Mouse (Mus musculus): Measurements from ENCODE around the gene Pank4. TPM values are rescaled to one million over a fixed set of nuclear protein-coding genes. Genes with fewer than 3 reads are reported as not detected.

Pank4 gene
- 56.0 and 62.2 TPM in 2 replicates for polyA plus RNA-seq (2016; fragmentation: Nextera tagmentation; extraction: Ambion mirVana)

- peak; percentile 89 for ATAC-seq (ENCODE audit: insufficient number of reproducible peaks, insufficient read depth, low FRiP score, low TSS enrichment)
- peak within 1 kb of the TSS; percentile 86 for H3K27ac ChIP-seq
- H3K27me3 ChIP-seq = peaks cover 44% of the 10 kb centered on the region
- peak within 1 kb of the TSS; percentile 88 for H3K4me3 ChIP-seq
- under 1% methylated on average over 65 of the region's 66 CpGs for WGBS
- peak within 1 kb of the TSS; percentile 91 for H3K9ac ChIP-seq
- peaks cover 45% of the 10 kb centered on the region for H3K4me1 ChIP-seq
- no peaks in the 10 kb centered on the region for H3K9me3 ChIP-seq
- H3K36me3 ChIP-seq = peaks cover 3% of the 10 kb centered on the region; the same call in 1 of the 2 replicates
- H3K4me2 ChIP-seq (replicated peaks) = peak within 1 kb of the TSS; percentile 77
Observed at GRCm38 (mm10) chr4:154963901-154964580, at the start of gene Pank4. Gene Pank4, plus strand, starts transcription at chr4:154964123.

GRCm38 (mm10) chr4:154914252-154914651, 49.7 kb upstream of the Pank4 start:
- WGBS = 95% methylated on average over 4 of the region's 4 CpGs
- no peak for ATAC-seq (ENCODE audit: insufficient number of reproducible peaks, insufficient read depth, low FRiP score, low TSS enrichment)
- Histone ChIP-seq H3K4me3 (no peak overlapping the region), H3K4me2 (replicated peaks) (no peak overlapping the region), H3K9me3 (no peaks in the 10 kb centered on the region), H3K9ac (no peak overlapping the region), H3K27ac (no peak overlapping the region), H3K27me3 (no peaks in the 10 kb centered on the region), H3K4me1 (peaks cover 12% of the 10 kb centered on the region; the same call in 1 of the 2 replicates), H3K36me3 (no peaks in the 10 kb centered on the region)

GRCm38 (mm10) chr4:154914707-154915106, 49.2 kb upstream of the Pank4 start:
- no peaks in the 10 kb centered on the region for H3K9me3 ChIP-seq
- H3K27ac ChIP-seq = no peak overlapping the region
- no peak for ATAC-seq (ENCODE audit: insufficient number of reproducible peaks, insufficient read depth, low FRiP score, low TSS enrichment)
- H3K9ac ChIP-seq = no peak overlapping the region
- H3K36me3 ChIP-seq = no peaks in the 10 kb centered on the region
- WGBS = 70% methylated on average over 3 of the region's 3 CpGs
- no peaks in the 10 kb centered on the region for H3K27me3 ChIP-seq
- no peak overlapping the region for H3K4me2 ChIP-seq (replicated peaks)
- H3K4me3 ChIP-seq = no peak overlapping the region
- peaks cover 12% of the 10 kb centered on the region; the same call in 1 of the 2 replicates for H3K4me1 ChIP-seq

GRCm38 (mm10) chr4:154915286-154915685, 48.6 kb upstream of the Pank4 start:
- peaks cover 11% of the 10 kb centered on the region; the same call in 1 of the 2 replicates for H3K4me1 ChIP-seq
- no peaks in the 10 kb centered on the region for H3K27me3 ChIP-seq
- H3K4me2 ChIP-seq (replicated peaks) = no peak overlapping the region
- no peak overlapping the region for H3K4me3 ChIP-seq
- no peak overlapping the region for H3K27ac ChIP-seq
- no peaks in the 10 kb centered on the region for H3K9me3 ChIP-seq
- 84% methylated on average over 10 of the region's 10 CpGs for WGBS
- no peaks in the 10 kb centered on the region for H3K36me3 ChIP-seq
- no peak for ATAC-seq (ENCODE audit: insufficient number of reproducible peaks, insufficient read depth, low FRiP score, low TSS enrichment)
- no peak overlapping the region for H3K9ac ChIP-seq

- Histone ChIP-seq H3K27ac (no peak overlapping the region), H3K36me3 (no peaks in the 10 kb centered on the region), H3K27me3 (no peaks in the 10 kb centered on the region), H3K4me1 (no peaks in the 10 kb centered on the region), H3K4me3 (no peak overlapping the region), H3K4me2 (replicated peaks) (no peak overlapping the region), H3K9me3 (no peaks in the 10 kb centered on the region), H3K9ac (no peak overlapping the region)
- 81% methylated on average over 4 of the region's 4 CpGs for WGBS
- no peak for ATAC-seq (ENCODE audit: insufficient number of reproducible peaks, insufficient read depth, low FRiP score, low TSS enrichment)
Observed at GRCm38 (mm10) chr4:154916662-154917061, 47.3 kb upstream of the Pank4 start.

- no peak for ATAC-seq (ENCODE audit: insufficient number of reproducible peaks, insufficient read depth, low FRiP score, low TSS enrichment)
- Histone ChIP-seq H3K4me3 (no peak overlapping the region), H3K4me1 (peaks cover 5% of the 10 kb centered on the region), H3K36me3 (no peaks in the 10 kb centered on the region), H3K9me3 (no peaks in the 10 kb centered on the region), H3K4me2 (replicated peaks) (no peak overlapping the region), H3K9ac (no peak overlapping the region), H3K27ac (no peak overlapping the region), H3K27me3 (no peaks in the 10 kb centered on the region)
- whole genome bisulfite sequencing = 76% methylated on average over 4 of the region's 4 CpGs
Observed at GRCm38 (mm10) chr4:154922291-154922690, 41.6 kb upstream of the Pank4 start.

GRCm38 (mm10) chr4:154922931-154923330, 41.0 kb upstream of the Pank4 start:
- H3K4me1 ChIP-seq = peaks cover 11% of the 10 kb centered on the region
- no peak overlapping the region for H3K4me2 ChIP-seq (replicated peaks)

GRCm38 (mm10) chr4:154925413-154925812, 38.5 kb upstream of the Pank4 start:
- Histone ChIP-seq H3K9me3 (no peaks in the 10 kb centered on the region), H3K4me3 (no peak overlapping the region), H3K27ac (no peak overlapping the region), H3K9ac (no peak overlapping the region), H3K36me3 (no peaks in the 10 kb centered on the region), H3K4me1 (peaks cover 20% of the 10 kb centered on the region), H3K4me2 (replicated peaks) (no peak overlapping the region), H3K27me3 (no peaks in the 10 kb centered on the region)
- 58% methylated on average over 4 of the region's 4 CpGs for WGBS
- ATAC-seq (ENCODE audit: insufficient number of reproducible peaks, insufficient read depth, low FRiP score, low TSS enrichment) = no peak

More at GRCm38 (mm10) chr4:154922931-154923330, 41.0 kb upstream of the Pank4 start:
- H3K36me3 ChIP-seq = no peaks in the 10 kb centered on the region
- no peaks in the 10 kb centered on the region for H3K9me3 ChIP-seq
- no peak for ATAC-seq (ENCODE audit: insufficient number of reproducible peaks, insufficient read depth, low FRiP score, low TSS enrichment)
- H3K27ac ChIP-seq = no peak overlapping the region
- no peak overlapping the region for H3K4me3 ChIP-seq
- no peak overlapping the region for H3K9ac ChIP-seq
- 80% methylated on average over 5 of the region's 5 CpGs for WGBS
- no peaks in the 10 kb centered on the region for H3K27me3 ChIP-seq

- no peak; the same call in 1 of the 2 replicates for ATAC-seq (ENCODE audit: insufficient number of reproducible peaks, insufficient read depth, low FRiP score, low TSS enrichment)
- Histone ChIP-seq H3K9me3 (no peaks in the 10 kb centered on the region), H3K9ac (peak overlapping the region; percentile 0; the same call in 1 of the 2 replicates), H3K4me2 (replicated peaks) (peak overlapping the region; percentile 29), H3K27ac (peak overlapping the region; percentile 82), H3K4me3 (0 out of 2 replicates have a peak overlapping the region, but pooled peaks have one; percentile 1), H3K4me1 (peaks cover 20% of the 10 kb centered on the region), H3K36me3 (no peaks in the 10 kb centered on the region), H3K27me3 (no peaks in the 10 kb centered on the region)
- 56% methylated on average over 9 of the region's 9 CpGs for WGBS
Observed at GRCm38 (mm10) chr4:154926969-154927898, 36.7 kb upstream of the Pank4 start.

GRCm38 (mm10) chr4:154927899-154928337, 36.0 kb upstream of the Pank4 start:
- WGBS = 25% methylated on average over 5 of the region's 5 CpGs
- Histone ChIP-seq H3K4me3 (0 out of 2 replicates have a peak overlapping the region, but pooled peaks have one; percentile 1), H3K4me2 (replicated peaks) (peak overlapping the region; percentile 29)

GRCm38 (mm10) chr4:154928395-154929087, 35.4 kb upstream of the Pank4 start, which contains the start of gene Tnfrsf14:
Gene Tnfrsf14, minus strand, starts transcription at chr4:154928563.
- 0 out of 2 replicates have a peak within 1 kb of the TSS, but pooled peaks have one; percentile 1 for H3K4me3 ChIP-seq
- peak within 1 kb of the TSS; percentile 29 for H3K4me2 ChIP-seq (replicated peaks)
- H3K9ac ChIP-seq = peak within 1 kb of the TSS; percentile 0; the same call in 1 of the 2 replicates
- H3K27ac ChIP-seq = peak within 1 kb of the TSS; percentile 82
- H3K4me1 ChIP-seq = peaks cover 20% of the 10 kb centered on the region
- no peaks in the 10 kb centered on the region for H3K9me3 ChIP-seq
- 51% methylated on average over 12 of the region's 12 CpGs for WGBS
- no peak for ATAC-seq (ENCODE audit: insufficient number of reproducible peaks, insufficient read depth, low FRiP score, low TSS enrichment)
- no peaks in the 10 kb centered on the region for H3K27me3 ChIP-seq
- no peaks in the 10 kb centered on the region for H3K36me3 ChIP-seq

More at GRCm38 (mm10) chr4:154927899-154928337, 36.0 kb upstream of the Pank4 start:
- no peaks in the 10 kb centered on the region for H3K36me3 ChIP-seq
- no peak overlapping the region for H3K9ac ChIP-seq
- H3K27ac ChIP-seq = peak overlapping the region; percentile 82
- H3K4me1 ChIP-seq = peaks cover 20% of the 10 kb centered on the region
- no peaks in the 10 kb centered on the region for H3K27me3 ChIP-seq
- ATAC-seq (ENCODE audit: insufficient number of reproducible peaks, insufficient read depth, low FRiP score, low TSS enrichment) = no peak
- no peaks in the 10 kb centered on the region for H3K9me3 ChIP-seq
